Mouse (Mus musculus) limb, embryonic 14.5 days (tissue): ENCODE measurements around the gene Gm49510. TPM values are rescaled to one million over a fixed set of nuclear protein-coding genes. Genes with fewer than 3 reads are reported as not detected.

Experiments
- ATAC-seq: fragments of 200-750 bp; cut with Nextera tagmentation; 2 replicates; pipeline ENCODE4 v1.8.0; 2017; ENCODE audit warnings: low read depth, moderate number of reproducible peaks, moderate TSS enrichment; ENCODE audit not compliant: low FRiP score
- DNase-seq: peaks from one replicate; pipeline ENCODE4 v3.0.0-alpha.2; 2015; ENCODE audit warnings: low spot score
- H3K27ac ChIP-seq: fragments of 300-500 bp; sonication (generic); replicated peaks from 2 replicates; pipeline ENCODE4 v1.5.1; 2014; ENCODE audit warnings: low read depth, mild to moderate bottlenecking, low read length, moderate library complexity, mixed read lengths
- H3K27me3 ChIP-seq: fragments of 300-500 bp; sonication (generic); 2 replicates; pipeline ENCODE4 v1.6.1; 2014; ENCODE audit warnings: low read length, mixed read lengths; ENCODE audit not compliant: control insufficient read depth, insufficient read depth
- H3K36me3 ChIP-seq: fragments of 300-500 bp; sonication (generic); 2 replicates; pipeline ENCODE4 v1.6.1; 2014; ENCODE audit warnings: mild to moderate bottlenecking, low read length, moderate library complexity, mixed read lengths; ENCODE audit not compliant: control insufficient read depth, insufficient read depth
- H3K4me1 ChIP-seq: fragments of 300-500 bp; sonication (generic); 2 replicates; pipeline ENCODE4 v1.6.1; 2014; ENCODE audit warnings: antibody characterized with exemption, low read length, mixed read lengths; ENCODE audit not compliant: control insufficient read depth, insufficient read depth
- H3K4me2 ChIP-seq: fragments of 300-500 bp; sonication (generic); replicated peaks from 2 replicates; pipeline ENCODE4 v1.6.1; 2014; ENCODE audit warnings: low read depth, mild to moderate bottlenecking, low read length, moderate library complexity; ENCODE audit not compliant: severe bottlenecking
- H3K4me3 ChIP-seq: fragments of 300-500 bp; sonication (generic); replicated peaks from 2 replicates; pipeline ENCODE4 v1.5.1; 2014; ENCODE audit warnings: low read length
- H3K9ac ChIP-seq: fragments of 300-500 bp; sonication (generic); 2 replicates; pipeline ENCODE4 v1.6.1; 2014; ENCODE audit warnings: mild to moderate bottlenecking, low read depth, low read length, moderate library complexity; ENCODE audit not compliant: severe bottlenecking
- H3K9me3 ChIP-seq: fragments of 300-500 bp; sonication (generic); 2 replicates; pipeline ENCODE4 v1.6.1; 2016; ENCODE audit warnings: low read length; ENCODE audit not compliant: control insufficient read depth
- POLR2A ChIP-seq: fragments of 200-500 bp; IDR thresholded peaks from 2 replicates; pipeline ENCODE4 v1.8.0; 2012; ENCODE audit warnings: inconsistent platforms, mild to moderate bottlenecking, moderate library complexity, borderline replicate concordance; ENCODE audit not compliant: insufficient read depth, insufficient read length; ENCODE audit errors: extremely low read depth
- WGBS: fragments of 180-500 bp; shearing (Covaris S2); extraction: QIAGEN DNeasy Blood & Tissue Kit; methylation state at CpG from one replicate; pipeline ENCODE4 v1.1.7; 2014; 5-methylcytosine and 5-hydroxymethylcytosine counted together
- polyA plus RNA-seq, 2 experiments: library from polyadenylated mRNA; depleted of rRNA in 1 of 2; stranded (reverse) in 1 of 2; unstranded in 1 of 2; fragments of >200 nt; fragmentation: Nextera tagmentation in 1 of 2; extraction: Ambion mirVana in 1 of 2; gene quantifications; 2 replicates each; pipeline versions ENCODE4 v1.2.1 to v1.2.3; 2012 to 2014

The Gm49510 gene
- polyA plus RNA-seq, 2 experiments = 0.20 to 0.92 TPM

DNA sequence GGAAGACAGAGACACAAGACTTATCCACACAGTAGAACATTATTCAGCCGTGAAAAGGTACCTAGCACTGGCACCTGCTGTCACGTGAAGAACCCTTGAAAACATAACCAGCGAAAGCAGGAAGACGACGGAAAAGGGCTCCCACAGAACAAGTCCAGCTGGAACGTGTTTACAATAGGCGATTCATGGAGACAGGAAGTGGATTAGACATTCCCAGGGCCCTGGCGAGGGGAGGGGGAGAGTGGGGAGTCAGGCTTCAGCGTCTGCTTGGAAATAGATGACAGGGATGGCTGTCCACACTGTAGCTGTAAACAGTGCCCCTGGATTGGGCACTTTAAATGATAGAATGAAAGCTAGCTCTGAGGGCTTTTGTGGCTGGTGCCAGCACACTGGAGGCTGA, 31.1 kb upstream of the Gm49510 start:
- no peaks in the 10 kb centered on the region for H3K36me3 ChIP-seq
- H3K9me3 ChIP-seq = no peaks in the 10 kb centered on the region
- H3K4me1 ChIP-seq = peaks cover 8% of the 10 kb centered on the region; the same call in 1 of the 2 replicates
- no peak for TF ChIP-seq POLR2A
- H3K27ac ChIP-seq = no peak overlapping the region
- no peak overlapping the region for H3K4me3 ChIP-seq
- whole genome bisulfite sequencing = 13% methylated on average over 9 of the region's 9 CpGs
- no peak overlapping the region for H3K4me2 ChIP-seq
- DNase-seq = peak; percentile 50
- no peak overlapping the region for H3K9ac ChIP-seq
- no peaks in the 10 kb centered on the region for H3K27me3 ChIP-seq
- ATAC-seq = 0 out of 2 replicates have a peak, but pooled peaks have one; percentile 28

DNA sequence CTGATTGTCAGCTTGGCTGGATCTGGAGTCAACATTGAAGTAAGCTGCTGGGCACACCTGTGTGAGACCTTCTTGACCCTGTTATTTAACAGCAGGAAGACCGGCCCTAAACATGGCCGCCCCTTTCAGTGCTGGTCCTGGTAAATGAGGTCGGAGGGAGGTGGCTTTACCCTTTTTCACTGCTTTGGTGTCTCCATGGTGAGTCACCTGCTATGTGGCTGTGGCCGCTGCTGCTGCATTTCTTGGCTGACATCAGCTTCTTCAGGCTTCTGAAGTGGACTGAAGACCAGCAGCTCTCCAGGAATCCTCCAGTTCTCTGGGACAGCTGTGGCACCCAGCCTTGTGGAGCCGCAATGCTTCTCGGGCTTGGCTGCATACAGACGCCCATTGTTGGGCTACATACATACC, 30.6 kb upstream of the Gm49510 start:
- 0 out of 2 replicates have a peak overlapping the region, but pooled peaks have one; percentile 58 for H3K27ac ChIP-seq
- no peak overlapping the region for H3K4me2 ChIP-seq
- no peak overlapping the region for H3K9ac ChIP-seq
- ATAC-seq (no peak), DNase-seq (no peak)
- TF ChIP-seq POLR2A = no peak
- no peaks in the 10 kb centered on the region for H3K27me3 ChIP-seq
- no peak overlapping the region for H3K4me3 ChIP-seq
- H3K36me3 ChIP-seq = no peaks in the 10 kb centered on the region
- H3K9me3 ChIP-seq = no peaks in the 10 kb centered on the region
- peaks cover 3% of the 10 kb centered on the region; the same call in 1 of the 2 replicates for H3K4me1 ChIP-seq
- WGBS = 52% methylated on average over 7 of the region's 7 CpGs

DNA sequence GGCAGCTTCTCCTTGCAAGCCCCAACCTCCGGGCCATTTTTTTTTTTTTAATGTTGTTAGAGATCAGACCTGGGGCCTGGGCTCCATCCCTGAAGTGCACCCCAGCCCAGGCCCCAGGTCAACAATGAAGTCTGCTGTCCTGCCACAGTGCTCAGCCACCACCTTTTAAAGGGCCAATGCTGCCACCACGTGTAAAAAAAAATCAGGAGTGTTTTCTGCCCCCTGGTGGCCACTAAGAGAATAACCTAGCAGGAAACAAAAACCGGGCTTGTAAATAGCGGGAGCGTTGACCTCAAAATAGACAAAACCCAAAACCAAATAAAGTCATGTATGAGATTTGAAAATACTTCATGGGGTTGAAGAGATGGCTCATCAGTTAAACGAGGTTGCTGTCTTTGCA, 29.7 kb upstream of the Gm49510 start:
- Histone ChIP-seq H3K9me3 (no peaks in the 10 kb centered on the region), H3K4me3 (no peak overlapping the region), H3K9ac (no peak overlapping the region), H3K27me3 (no peaks in the 10 kb centered on the region), H3K4me2 (no peak overlapping the region), H3K4me1 (no peaks in the 10 kb centered on the region), H3K27ac (no peak overlapping the region), H3K36me3 (no peaks in the 10 kb centered on the region)
- no peak for TF ChIP-seq POLR2A
- 29% methylated on average over 6 of the region's 6 CpGs for WGBS
- peak; percentile 64 for DNase-seq
- ATAC-seq = no peak

DNA sequence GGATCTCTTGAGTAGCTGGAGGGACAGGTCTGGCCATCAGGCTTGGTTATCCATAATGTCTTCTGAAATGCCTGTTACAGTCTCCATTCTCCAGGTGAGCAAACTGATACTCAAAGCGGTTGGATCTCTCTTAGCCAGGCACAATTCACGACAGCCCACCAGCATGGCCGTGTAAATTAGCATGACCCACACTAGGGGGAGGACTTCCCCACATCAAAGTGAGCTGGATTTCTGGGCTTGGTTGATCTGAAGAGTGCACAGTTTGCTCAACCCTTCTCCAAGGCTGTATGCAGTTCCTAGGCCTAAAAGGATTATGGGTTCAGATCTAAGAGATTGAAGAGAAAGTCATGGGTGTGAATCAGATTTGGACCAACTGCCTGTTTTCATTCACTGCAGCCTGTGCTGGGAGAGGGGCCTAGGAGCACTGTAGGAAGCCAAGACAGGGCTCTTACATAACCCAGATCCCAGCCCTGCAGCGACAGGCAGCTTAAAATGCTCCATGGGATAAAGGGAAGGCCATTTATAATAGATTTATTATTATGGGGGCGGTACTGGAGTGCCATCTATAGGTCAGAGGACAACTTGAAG, 27.4 kb upstream of the Gm49510 start:
- 53% methylated on average over 5 of the region's 5 CpGs for WGBS
- Histone ChIP-seq H3K36me3 (no peaks in the 10 kb centered on the region), H3K9ac (no peak overlapping the region), H3K9me3 (no peaks in the 10 kb centered on the region), H3K4me1 (peaks cover 11% of the 10 kb centered on the region), H3K4me3 (no peak overlapping the region), H3K27ac (no peak overlapping the region), H3K27me3 (no peaks in the 10 kb centered on the region), H3K4me2 (no peak overlapping the region)
- ATAC-seq = no peak
- no peak for DNase-seq
- no peak for TF ChIP-seq POLR2A

DNA sequence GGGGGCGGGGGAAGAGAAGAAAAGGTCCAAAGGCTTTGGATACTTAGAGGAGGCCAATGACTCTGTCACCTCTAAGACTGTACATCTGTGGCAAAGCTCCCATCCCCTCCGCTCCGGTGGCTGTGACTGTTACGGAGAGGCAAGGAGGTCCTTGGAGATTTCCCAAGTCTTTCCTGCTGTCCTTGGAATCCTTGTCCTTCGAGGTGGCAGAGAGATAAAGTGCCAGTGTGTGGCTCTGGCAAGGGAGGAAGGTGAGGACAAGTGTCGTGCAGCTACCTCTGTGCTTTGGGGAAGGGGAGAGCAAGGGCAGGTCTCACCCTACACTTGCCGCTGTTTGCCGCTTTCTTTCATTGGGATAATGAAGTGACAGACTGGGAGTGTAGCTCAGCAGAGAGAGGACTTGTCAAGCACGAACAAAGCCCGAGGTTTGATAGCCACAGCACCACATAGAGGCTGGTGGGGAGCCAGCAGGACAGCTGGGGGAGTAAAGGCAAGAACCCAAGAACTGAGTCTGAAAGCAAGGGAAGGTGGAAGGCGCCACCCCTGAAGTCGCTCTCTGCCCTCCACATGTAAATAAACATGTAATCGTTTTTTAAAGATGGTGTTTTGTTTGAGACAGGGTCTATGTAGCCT, 25.5 kb upstream of the Gm49510 start:
- no peak overlapping the region for H3K4me3 ChIP-seq
- H3K27ac ChIP-seq = no peak overlapping the region
- ATAC-seq (no peak), DNase-seq (no peak)
- H3K4me1 ChIP-seq = peaks cover 16% of the 10 kb centered on the region
- H3K27me3 ChIP-seq = no peaks in the 10 kb centered on the region
- no peak for TF ChIP-seq POLR2A
- 56% methylated on average over 13 of the region's 13 CpGs for WGBS
- no peaks in the 10 kb centered on the region for H3K36me3 ChIP-seq
- H3K9me3 ChIP-seq = no peaks in the 10 kb centered on the region
- no peak overlapping the region for H3K9ac ChIP-seq
- no peak overlapping the region for H3K4me2 ChIP-seq
